Comparison of ENCODE assay signal across 7 mouse cellular contexts in genomic region chr6:5589635-5590034, GRCm38 (mm10).
DNase-seq lines count a peak whose midpoint lies in the region; ATAC-seq lines count a peak whose summit lies in the region.

No protein-coding gene starts in this region.

- no peaks in the 10 kb centered on the region for H3K4me1 ChIP-seq in hindbrain, embryonic 16.5 days (ENCODE audit: control insufficient read depth, insufficient read depth, low read depth, low read length)

- no peak overlapping the region for H3K27ac ChIP-seq in hindbrain, embryonic 16.5 days (ENCODE audit: low read depth, low read length)

- H3K27me3 ChIP-seq in hindbrain, embryonic 16.5 days (replicated peaks; ENCODE audit: control insufficient read depth, insufficient read depth, low read length): no peaks in the 10 kb centered on the region

- H3K9me3 ChIP-seq in hindbrain, embryonic 16.5 days (ENCODE audit: control insufficient read depth, low read length): no peaks in the 10 kb centered on the region

- no peak overlapping the region for H3K9ac ChIP-seq in hindbrain, embryonic 16.5 days (ENCODE audit: low read depth, low read length)

- H3K4me3 ChIP-seq in hindbrain, embryonic 16.5 days (ENCODE audit: low read length): no peak overlapping the region

- no peak overlapping the region for H3K4me2 ChIP-seq in hindbrain, embryonic 16.5 days (ENCODE audit: low read length)

- peak; percentile 39 for DNase-seq in T-cell, adult 2 months (ENCODE audit: low spot score)
- DNase-seq in cerebellum, adult 9-10 months: peak; percentile 7
- peak; percentile 15 to 85 for DNase-seq in frontal cortex, adult 2 months (ENCODE audit: extremely low spot score in 1 of 2, low spot score in 1 of 2)
- DNase-seq in layer of hippocampus, postnatal 36 days: peak; percentile 49 to 64
- DNase-seq in right cerebral cortex, postnatal 4 days: peak; percentile 62

- H3K36me3 ChIP-seq in hindbrain, embryonic 16.5 days (ENCODE audit: control insufficient read depth, insufficient read depth, low read length): no peaks in the 10 kb centered on the region

- 7% methylated on average over 10 of the region's 10 CpGs for WGBS in hindbrain, embryonic 16.5 days

- ATAC-seq in hindbrain, embryonic 16.5 days: peak; percentile 95
- ATAC-seq in megakaryocyte progenitor cell, adult 5-6 weeks (replicated peaks; ENCODE audit: poor library complexity): peak; percentile 100

Comparison
In these comparisons a context has a peak if more than half of its experiments do, and no peak if none do; other contexts are left out.
1. DNase-seq: peak in every context shown above with its lines; median percentile 62 in right cerebral cortex, postnatal 4 days; 56 in layer of hippocampus, postnatal 36 days; 50 in frontal cortex, adult 2 months; 39 in T-cell, adult 2 months; 7 in cerebellum, adult 9-10 months.